Mouse (Mus musculus) spleen, adult 18-20 months (tissue): ENCODE results near the gene Pafah2.
A peak's percentile ranks its signal among the peaks of the same experiment; 100 is the strongest.

Experiments used
- DNase-seq, 2 experiments: peaks; one replicate each; pipeline ENCODE4 v3.0.0; 2022; ENCODE audit warnings: mixed read lengths in 2 of 2

The Pafah2 gene

GRCm38 (mm10) chr4:134395977-134396825, at the start of gene Pafah2:
Gene Pafah2 (plus strand): TSS chr4:134396320.
- peak; percentile 81 to 82 for DNase-seq

- DNase-seq, result no peak
These were observed 48.0 kb upstream of the Pafah2 start for GRCm38 (mm10) chr4:134348078-134348477.

GRCm38 (mm10) chr4:134348545-134348944, 47.6 kb upstream of the Pafah2 start:
- no peak for DNase-seq

- no peak for DNase-seq
These were observed 46.3 kb upstream of the Pafah2 start for GRCm38 (mm10) chr4:134349829-134350228.

- no peak for DNase-seq
These were observed 45.5 kb upstream of the Pafah2 start for GRCm38 (mm10) chr4:134350641-134351040.

GRCm38 (mm10) chr4:134351329-134352260, 44.5 kb upstream of the Pafah2 start:
- no peak for DNase-seq

GRCm38 (mm10) chr4:134352261-134352707, 43.8 kb upstream of the Pafah2 start:
- DNase-seq, result no peak

GRCm38 (mm10) chr4:134352929-134353328, 43.2 kb upstream of the Pafah2 start:
- no peak for DNase-seq

GRCm38 (mm10) chr4:134353527-134354409, 42.4 kb upstream of the Pafah2 start:
- DNase-seq, result no peak

GRCm38 (mm10) chr4:134355841-134356452, 40.2 kb upstream of the Pafah2 start:
- no peak for DNase-seq

GRCm38 (mm10) chr4:134356591-134357460, 39.3 kb upstream of the Pafah2 start:
- peak; percentile 28 to 74 for DNase-seq

GRCm38 (mm10) chr4:134357461-134357771, 38.7 kb upstream of the Pafah2 start:
- DNase-seq, result no peak

GRCm38 (mm10) chr4:134359649-134360048, 36.5 kb upstream of the Pafah2 start:
- DNase-seq, result no peak

- no peak for DNase-seq
These were observed 34.9 kb upstream of the Pafah2 start for GRCm38 (mm10) chr4:134361215-134361614.

GRCm38 (mm10) chr4:134362124-134362523, 34.0 kb upstream of the Pafah2 start:
- DNase-seq, result no peak

GRCm38 (mm10) chr4:134362586-134362985, 33.5 kb upstream of the Pafah2 start:
- peak; percentile 75 to 84 for DNase-seq

- DNase-seq, result no peak
These were observed 30.8 kb upstream of the Pafah2 start for GRCm38 (mm10) chr4:134365280-134365679.

GRCm38 (mm10) chr4:134370649-134371221, 25.4 kb upstream of the Pafah2 start:
- DNase-seq, result no peak

- no peak for DNase-seq
These were observed 24.7 kb upstream of the Pafah2 start for GRCm38 (mm10) chr4:134371316-134371855.

- DNase-seq, result peak; percentile 50 to 71
These were observed 23.8 kb upstream of the Pafah2 start for GRCm38 (mm10) chr4:134372294-134372747.
